Mouse (Mus musculus): ENCODE data around the gene Btbd3. TPM values are rescaled to one million over a fixed set of nuclear protein-coding genes. Genes with fewer than 3 reads are reported as not detected.

Gene Btbd3
- polyA plus RNA-seq, 1 experiment from 2014 or later: 8.2 TPM

GRCm38 (mm10) chr2:138555106-138555862 lies 298.9 kb downstream of the Btbd3 start:
- H3K27me3 ChIP-seq (replicated peaks; ENCODE audit: control insufficient read depth, insufficient read depth, low read length): no peaks in the 10 kb centered on the region
- WGBS: 76% methylated on average over 11 of the region's 11 CpGs
- DNase-seq (ENCODE audit: low spot score) (no peak), ATAC-seq (replicated peaks; ENCODE audit: low FRiP score) (no peak)
- no peaks in the 10 kb centered on the region for H3K9me3 ChIP-seq (ENCODE audit: control insufficient read depth, low read length)
- H3K4me1 ChIP-seq (replicated peaks; ENCODE audit: control insufficient read depth, insufficient read depth, low read length): no peaks in the 10 kb centered on the region
- no peak overlapping the region for H3K4me3 ChIP-seq (ENCODE audit: low read depth, low read length)
- H3K27ac ChIP-seq (ENCODE audit: low read depth, low read length): no peak overlapping the region
- H3K36me3 ChIP-seq (ENCODE audit: control insufficient read depth, insufficient read depth, low read length): no peaks in the 10 kb centered on the region
- H3K4me2 ChIP-seq: no peak overlapping the region
- H3K9ac ChIP-seq (ENCODE audit: low read depth, low read length): no peak overlapping the region

- WGBS: 74% methylated on average over 2 of the region's 2 CpGs
- Histone ChIP-seq H3K4me2 (no peak overlapping the region), H3K4me3 (ENCODE audit: low read depth, low read length) (no peak overlapping the region), H3K9ac (ENCODE audit: low read depth, low read length) (no peak overlapping the region), H3K9me3 (ENCODE audit: control insufficient read depth, low read length) (no peaks in the 10 kb centered on the region), H3K27ac (ENCODE audit: low read depth, low read length) (no peak overlapping the region), H3K36me3 (ENCODE audit: control insufficient read depth, insufficient read depth, low read length) (no peaks in the 10 kb centered on the region), H3K4me1 (replicated peaks; ENCODE audit: control insufficient read depth, insufficient read depth, low read length) (no peaks in the 10 kb centered on the region), H3K27me3 (replicated peaks; ENCODE audit: control insufficient read depth, insufficient read depth, low read length) (no peaks in the 10 kb centered on the region)
- ATAC-seq (replicated peaks; ENCODE audit: low FRiP score) (no peak), DNase-seq (ENCODE audit: low spot score) (no peak)
Measured at GRCm38 (mm10) chr2:138585930-138586329, 329.6 kb downstream of the Btbd3 start.

- Histone ChIP-seq H3K9ac (ENCODE audit: low read depth, low read length) (no peak overlapping the region), H3K27ac (ENCODE audit: low read depth, low read length) (no peak overlapping the region), H3K9me3 (ENCODE audit: control insufficient read depth, low read length) (no peaks in the 10 kb centered on the region), H3K36me3 (ENCODE audit: control insufficient read depth, insufficient read depth, low read length) (no peaks in the 10 kb centered on the region), H3K27me3 (replicated peaks; ENCODE audit: control insufficient read depth, insufficient read depth, low read length) (no peaks in the 10 kb centered on the region), H3K4me1 (replicated peaks; ENCODE audit: control insufficient read depth, insufficient read depth, low read length) (no peaks in the 10 kb centered on the region), H3K4me3 (ENCODE audit: low read depth, low read length) (no peak overlapping the region), H3K4me2 (no peak overlapping the region)
- no peak for ATAC-seq (replicated peaks; ENCODE audit: low FRiP score)
- DNase-seq (ENCODE audit: low spot score): no peak
- 80% methylated on average over 2 of the region's 2 CpGs for WGBS
Measured at GRCm38 (mm10) chr2:138587335-138587734, 331.0 kb downstream of the Btbd3 start.

GRCm38 (mm10) chr2:138587795-138588545 lies 331.6 kb downstream of the Btbd3 start:
- Histone ChIP-seq H3K36me3 (ENCODE audit: control insufficient read depth, insufficient read depth, low read length) (no peaks in the 10 kb centered on the region), H3K27me3 (replicated peaks; ENCODE audit: control insufficient read depth, insufficient read depth, low read length) (no peaks in the 10 kb centered on the region), H3K4me1 (replicated peaks; ENCODE audit: control insufficient read depth, insufficient read depth, low read length) (no peaks in the 10 kb centered on the region), H3K27ac (ENCODE audit: low read depth, low read length) (no peak overlapping the region), H3K9me3 (ENCODE audit: control insufficient read depth, low read length) (no peaks in the 10 kb centered on the region), H3K4me2 (no peak overlapping the region), H3K9ac (ENCODE audit: low read depth, low read length) (no peak overlapping the region), H3K4me3 (ENCODE audit: low read depth, low read length) (no peak overlapping the region)
- DNase-seq (ENCODE audit: low spot score) (no peak), ATAC-seq (replicated peaks; ENCODE audit: low FRiP score) (no peak)
- 85% methylated on average over 7 of the region's 7 CpGs for WGBS

GRCm38 (mm10) chr2:138589105-138589504 lies 332.7 kb downstream of the Btbd3 start:
- Histone ChIP-seq H3K4me3 (ENCODE audit: low read depth, low read length) (no peak overlapping the region), H3K9me3 (ENCODE audit: control insufficient read depth, low read length) (no peaks in the 10 kb centered on the region), H3K36me3 (ENCODE audit: control insufficient read depth, insufficient read depth, low read length) (no peaks in the 10 kb centered on the region), H3K27ac (ENCODE audit: low read depth, low read length) (no peak overlapping the region), H3K4me1 (replicated peaks; ENCODE audit: control insufficient read depth, insufficient read depth, low read length) (no peaks in the 10 kb centered on the region), H3K27me3 (replicated peaks; ENCODE audit: control insufficient read depth, insufficient read depth, low read length) (no peaks in the 10 kb centered on the region), H3K9ac (ENCODE audit: low read depth, low read length) (no peak overlapping the region), H3K4me2 (no peak overlapping the region)
- DNase-seq (ENCODE audit: low spot score) (no peak), ATAC-seq (replicated peaks; ENCODE audit: low FRiP score) (no peak)
- 80% methylated on average over 3 of the region's 3 CpGs for WGBS

GRCm38 (mm10) chr2:138590307-138590706 lies 333.9 kb downstream of the Btbd3 start:
- Histone ChIP-seq H3K4me3 (ENCODE audit: low read depth, low read length) (no peak overlapping the region), H3K27ac (ENCODE audit: low read depth, low read length) (no peak overlapping the region), H3K4me2 (no peak overlapping the region), H3K9ac (ENCODE audit: low read depth, low read length) (no peak overlapping the region), H3K27me3 (replicated peaks; ENCODE audit: control insufficient read depth, insufficient read depth, low read length) (no peaks in the 10 kb centered on the region), H3K9me3 (ENCODE audit: control insufficient read depth, low read length) (no peaks in the 10 kb centered on the region), H3K4me1 (replicated peaks; ENCODE audit: control insufficient read depth, insufficient read depth, low read length) (no peaks in the 10 kb centered on the region), H3K36me3 (ENCODE audit: control insufficient read depth, insufficient read depth, low read length) (no peaks in the 10 kb centered on the region)
- 51% methylated on average over 1 of the region's 1 CpGs for WGBS
- no peak for ATAC-seq (replicated peaks; ENCODE audit: low FRiP score)
- no peak for DNase-seq (ENCODE audit: low spot score)

- no peak for ATAC-seq (replicated peaks; ENCODE audit: low FRiP score)
Measured at GRCm38 (mm10) chr2:138612361-138612760, 356.0 kb downstream of the Btbd3 start.

GRCm38 (mm10) chr2:138617501-138617900 lies 361.1 kb downstream of the Btbd3 start:
- Histone ChIP-seq H3K9me3 (ENCODE audit: control insufficient read depth, low read length) (no peaks in the 10 kb centered on the region), H3K27ac (ENCODE audit: low read depth, low read length) (no peak overlapping the region), H3K27me3 (replicated peaks; ENCODE audit: control insufficient read depth, insufficient read depth, low read length) (no peaks in the 10 kb centered on the region), H3K36me3 (ENCODE audit: control insufficient read depth, insufficient read depth, low read length) (no peaks in the 10 kb centered on the region), H3K4me1 (replicated peaks; ENCODE audit: control insufficient read depth, insufficient read depth, low read length) (no peaks in the 10 kb centered on the region), H3K4me3 (ENCODE audit: low read depth, low read length) (no peak overlapping the region), H3K4me2 (no peak overlapping the region), H3K9ac (ENCODE audit: low read depth, low read length) (no peak overlapping the region)
- 80% methylated on average over 5 of the region's 5 CpGs for WGBS
- ATAC-seq (replicated peaks; ENCODE audit: low FRiP score) (no peak), DNase-seq (ENCODE audit: low spot score) (no peak)

More at GRCm38 (mm10) chr2:138612361-138612760, 356.0 kb downstream of the Btbd3 start:
- Histone ChIP-seq H3K4me3 (ENCODE audit: low read depth, low read length) (no peak overlapping the region), H3K4me1 (replicated peaks; ENCODE audit: control insufficient read depth, insufficient read depth, low read length) (no peaks in the 10 kb centered on the region), H3K9me3 (ENCODE audit: control insufficient read depth, low read length) (no peaks in the 10 kb centered on the region), H3K36me3 (ENCODE audit: control insufficient read depth, insufficient read depth, low read length) (no peaks in the 10 kb centered on the region), H3K27me3 (replicated peaks; ENCODE audit: control insufficient read depth, insufficient read depth, low read length) (no peaks in the 10 kb centered on the region), H3K9ac (ENCODE audit: low read depth, low read length) (no peak overlapping the region), H3K27ac (ENCODE audit: low read depth, low read length) (no peak overlapping the region), H3K4me2 (no peak overlapping the region)
- no peak for DNase-seq (ENCODE audit: low spot score)

Data from liver, embryonic 11.5 days (tissue).